ENCODE assay signal across 9 mouse cellular contexts in genomic region chr7:19229404-19229803, GRCm38 (mm10). TPM values are rescaled to one million over a fixed set of nuclear protein-coding genes. Genes with fewer than 3 reads are reported as not detected.
DNase-seq lines count a peak whose midpoint lies in the region; ATAC-seq and TF ChIP-seq lines count a peak whose summit lies in the region.
"Had no signal": no experiment of that assay in that cellular context is flagged by ENCODE, and none has a peak within 500 bp of the region (broad histone marks: within the 10 kb centered on the region; RNA-seq: fewer than 3 reads in every experiment).

No protein-coding gene starts in this region.

- H3K79me2 ChIP-seq in C2C12 (ENCODE audit: control insufficient read depth, insufficient read depth): peaks cover 57% of the 10 kb centered on the region

- WGBS in heart, embryonic 10.5 days: 47% methylated on average over 5 of the region's 5 CpGs
- 43% methylated on average over 5 of the region's 5 CpGs for WGBS in liver, embryonic 11.5 days

- no peaks in the 10 kb centered on the region for H3K9me3 ChIP-seq in heart, embryonic 10.5 days
- no peaks in the 10 kb centered on the region for H3K9me3 ChIP-seq in liver, embryonic 11.5 days (ENCODE audit: control insufficient read depth, low read length)

- peaks cover 43% of the 10 kb centered on the region for H3K36me3 ChIP-seq in heart, embryonic 10.5 days
- H3K36me3 ChIP-seq in C2C12 (ENCODE audit: control insufficient read depth, insufficient read depth): no peaks in the 10 kb centered on the region
- peaks cover 3% of the 10 kb centered on the region for H3K36me3 ChIP-seq in liver, embryonic 11.5 days (ENCODE audit: control insufficient read depth, insufficient read depth, low read length)

- no peaks in the 10 kb centered on the region for H3K27me3 ChIP-seq in heart, embryonic 10.5 days (ENCODE audit: insufficient read depth, poor library complexity, severe bottlenecking)
- H3K27me3 ChIP-seq in C2C12 (ENCODE audit: control insufficient read depth, insufficient read depth, insufficient read length): no peaks in the 10 kb centered on the region
- no peaks in the 10 kb centered on the region for H3K27me3 ChIP-seq in liver, embryonic 11.5 days (replicated peaks; ENCODE audit: control insufficient read depth, insufficient read depth, low read length)

- peaks cover 20% of the 10 kb centered on the region for H3K4me1 ChIP-seq in heart, embryonic 10.5 days
- H3K4me1 ChIP-seq in liver, embryonic 11.5 days (replicated peaks; ENCODE audit: control insufficient read depth, insufficient read depth, low read length): peaks cover 23% of the 10 kb centered on the region

- H3K4me3 ChIP-seq in heart, embryonic 10.5 days: peak overlapping the region; percentile 75
- H3K4me3 ChIP-seq in C2C12 (ENCODE audit: insufficient read depth, poor library complexity, severe bottlenecking): peak overlapping the region; percentile 44
- H3K4me3 ChIP-seq in liver, embryonic 11.5 days (ENCODE audit: low read depth, low read length): peak overlapping the region; percentile 72

- H3K9ac ChIP-seq in liver, embryonic 11.5 days (ENCODE audit: low read depth, low read length): peak overlapping the region; percentile 71

- peaks cover 42% of the 10 kb centered on the region for H3K79me3 ChIP-seq in C2C12 (ENCODE audit: low read depth)

- H3ac ChIP-seq in C2C12 (ENCODE audit: control insufficient read depth, insufficient read length, low read depth): peak overlapping the region; percentile 85

- 0 out of 2 replicates have a peak, but pooled peaks have one; percentile 0 for ATAC-seq in erythroid progenitor cell, adult 5-6 weeks (replicated peaks; ENCODE audit: low FRiP score, poor library complexity, severe bottlenecking)
- ATAC-seq in liver, embryonic 11.5 days (replicated peaks; ENCODE audit: low FRiP score): no peak

- TF ChIP-seq CTCF in C2C12 (IDR thresholded peaks at IDR 0.05; ENCODE audit: control insufficient read depth, insufficient read depth, insufficient read length): no peak

- H3K4me2 ChIP-seq in liver, embryonic 11.5 days: peak overlapping the region; percentile 87

- H3K27ac ChIP-seq in heart, embryonic 10.5 days: peak overlapping the region; percentile 96
- peak overlapping the region; percentile 63 for H3K27ac ChIP-seq in liver, embryonic 11.5 days (ENCODE audit: low read depth, low read length)

- DNase-seq in heart, embryonic 10.5 days (ENCODE audit: low spot score): no peak
- no peak for DNase-seq in heart, adult 8-10 months (ENCODE audit: low spot score)
- no peak for DNase-seq in liver, embryonic 11.5 days (ENCODE audit: low spot score)
- DNase-seq in B cell, adult 2 months: no peak
- no peak for DNase-seq in embryo, embryonic 10 days (ENCODE audit: low spot score)
- no peak for DNase-seq in kidney, postnatal 14 days
- DNase-seq: right cerebral cortex, postnatal 4 days had no signal

TF ChIP-seq in C2C12, 6 proteins besides CTCF, POLR2A, EP300 and RAD21:
- TF ChIP-seq MAX (IDR thresholded peaks at IDR 0.05) (no peak), USF1 (IDR thresholded peaks at IDR 0.05; ENCODE audit: low read depth) (no peak)

RNA-seq across cellular contexts. Expression of gene Opa3, which starts 1.3 kb away (rescaled TPM):
- polyA plus RNA-seq in heart, embryonic 10.5 days (2016; fragmentation: Nextera tagmentation; extraction: Ambion mirVana): 46.8 and 47.9 TPM in 2 replicates
- total RNA-seq in heart, adult 8-10 months (2022): 10 to 100 TPM; 61.4 to 77.3 (median 68.1) TPM
- polyA plus RNA-seq in C2C12 (2012; fragmentation: generic; extraction: Trizol): 27.5 TPM
- 19.8 and 25.6 TPM in 2 replicates for total RNA-seq in erythroid progenitor cell, adult 5-6 weeks (2015; ENCODE audit: low replicate concordance)
- total RNA-seq in erythroid progenitor cell, adult 5-6 weeks (2017; ENCODE audit: low replicate concordance): 20.0 and 22.7 TPM in 2 replicates
- polyA plus RNA-seq in liver, embryonic 11.5 days (2014; fragmentation: Nextera tagmentation; extraction: Ambion mirVana): 31.6 and 33.9 TPM in 2 replicates

RNA-seq across cellular contexts. Expression of gene Gpr4, which starts 17.1 kb away (rescaled TPM):
- polyA plus RNA-seq in heart, embryonic 10.5 days (2016; fragmentation: Nextera tagmentation; extraction: Ambion mirVana): 1.0 and 1.8 TPM in 2 replicates
- total RNA-seq in heart, adult 8-10 months (2022): 1 to 10 TPM; 3.3 to 8.5 (median 7.4) TPM
- polyA plus RNA-seq in C2C12 (2012; fragmentation: generic; extraction: Trizol): 0.05 TPM
- not detected in 2 replicates for total RNA-seq in erythroid progenitor cell, adult 5-6 weeks (2015; ENCODE audit: low replicate concordance)
- total RNA-seq in erythroid progenitor cell, adult 5-6 weeks (2017; ENCODE audit: low replicate concordance): not detected in 2 replicates
- 1.4 and 1.9 TPM in 2 replicates for polyA plus RNA-seq in liver, embryonic 11.5 days (2014; fragmentation: Nextera tagmentation; extraction: Ambion mirVana)

RNA-seq across cellular contexts. Expression of gene Vasp, which starts 42.2 kb away (rescaled TPM):
- 99.0 and 112 TPM in 2 replicates for polyA plus RNA-seq in heart, embryonic 10.5 days (2016; fragmentation: Nextera tagmentation; extraction: Ambion mirVana)
- 10 to 100 TPM; 18.0 to 27.2 (median 24.3) TPM for total RNA-seq in heart, adult 8-10 months (2022)
- 145 TPM for polyA plus RNA-seq in C2C12 (2012; fragmentation: generic; extraction: Trizol)
- total RNA-seq in erythroid progenitor cell, adult 5-6 weeks (2015; ENCODE audit: low replicate concordance): 34.0 and 58.7 TPM in 2 replicates
- 17.9 and 26.7 TPM in 2 replicates for total RNA-seq in erythroid progenitor cell, adult 5-6 weeks (2017; ENCODE audit: low replicate concordance)
- 85.9 and 87.5 TPM in 2 replicates for polyA plus RNA-seq in liver, embryonic 11.5 days (2014; fragmentation: Nextera tagmentation; extraction: Ambion mirVana)

RNA-seq across cellular contexts. Expression of gene Ppm1n, which starts 50.5 kb away (rescaled TPM):
- polyA plus RNA-seq in heart, embryonic 10.5 days (2016; fragmentation: Nextera tagmentation; extraction: Ambion mirVana): 0.13 TPM in 1 of 2 replicates, not detected in the other
- total RNA-seq in heart, adult 8-10 months (2022): not detected
- polyA plus RNA-seq in C2C12 (2012; fragmentation: generic; extraction: Trizol): 0.05 TPM
- total RNA-seq in erythroid progenitor cell, adult 5-6 weeks (2015; ENCODE audit: low replicate concordance): not detected in 2 replicates
- not detected in 2 replicates for total RNA-seq in erythroid progenitor cell, adult 5-6 weeks (2017; ENCODE audit: low replicate concordance)
- not detected in 2 replicates for polyA plus RNA-seq in liver, embryonic 11.5 days (2014; fragmentation: Nextera tagmentation; extraction: Ambion mirVana)

RNA-seq across cellular contexts. Expression of gene Rtn2, which starts 53.0 kb away (rescaled TPM):
- polyA plus RNA-seq in heart, embryonic 10.5 days (2016; fragmentation: Nextera tagmentation; extraction: Ambion mirVana): 22.4 and 26.0 TPM in 2 replicates
- 100 to 1,000 TPM; 137 to 160 (median 149) TPM for total RNA-seq in heart, adult 8-10 months (2022)
- 107 TPM for polyA plus RNA-seq in C2C12 (2012; fragmentation: generic; extraction: Trizol)
- 4.0 TPM in 1 of 2 replicates, not detected in the other for total RNA-seq in erythroid progenitor cell, adult 5-6 weeks (2015; ENCODE audit: low replicate concordance)
- total RNA-seq in erythroid progenitor cell, adult 5-6 weeks (2017; ENCODE audit: low replicate concordance): not detected in 2 replicates
- polyA plus RNA-seq in liver, embryonic 11.5 days (2014; fragmentation: Nextera tagmentation; extraction: Ambion mirVana): 8.2 and 11.1 TPM in 2 replicates
